Mouse (Mus musculus): ENCODE measurements around the gene Tpk1.

GRCm38 (mm10) chr6:43363917-43364316 is 302.2 kb downstream of the Tpk1 start:
- TF ChIP-seq CTCF (IDR thresholded peaks at IDR 0.05; ENCODE audit: low read depth): no peak
- TF ChIP-seq EP300 (IDR thresholded peaks at IDR 0.05; ENCODE audit: low read depth): no peak
